Mouse (Mus musculus) ES-E14 (cell line): ENCODE data around the gene Cask.

Experiments used
- CHD2 ChIP-seq: IDR thresholded peaks from 2 replicates; pipeline ENCODE4 v1.6.1; 2014; ENCODE audit warnings: mild to moderate bottlenecking, low read depth, low read length, inconsistent platforms
- MAFK ChIP-seq: IDR thresholded peaks from 2 replicates; pipeline ENCODE4 v1.6.1; 2014; ENCODE audit warnings: mild to moderate bottlenecking, low read depth, low read length, inconsistent platforms; ENCODE audit not compliant: insufficient read depth
- ZC3H11A ChIP-seq: IDR thresholded peaks from 2 replicates; pipeline ENCODE4 v1.6.1; 2012; ENCODE audit warnings: low read depth, mild to moderate bottlenecking, inconsistent platforms, low read length, borderline replicate concordance

DNA sequence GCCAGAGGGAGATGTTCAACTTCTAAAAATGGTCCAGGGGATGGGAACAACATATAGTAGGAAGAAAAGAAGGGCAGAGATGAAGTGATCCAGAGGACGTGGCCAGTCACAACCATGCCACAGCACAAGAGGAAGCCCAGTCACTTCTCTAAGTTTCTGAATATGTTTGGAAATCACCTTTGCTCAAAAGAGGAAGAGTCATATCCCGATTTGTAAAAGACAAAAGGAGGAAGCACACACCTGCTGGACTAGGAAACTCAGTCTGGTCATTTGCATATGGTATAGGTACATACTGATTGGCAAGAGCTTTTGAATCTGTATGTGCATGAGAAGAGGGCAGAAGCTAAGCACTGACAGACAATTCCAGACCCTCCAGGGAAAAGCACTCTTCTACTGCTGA is 251.8 kb downstream of the Cask start:
- TF ChIP-seq MAFK (no peak), CHD2 (no peak), ZC3H11A (no peak)
